Mouse (Mus musculus) gastrocnemius, postnatal 10 days (tissue): ENCODE measurements around the gene BC055324. TPM values are rescaled to one million over a fixed set of nuclear protein-coding genes. Genes with fewer than 3 reads are reported as not detected.
A peak's percentile ranks its signal among the peaks of the same experiment; 100 is the strongest.

ENCODE experiments used
- DNase-seq: peaks from one replicate; pipeline ENCODE4 v3.0.0; 2021; ENCODE audit warnings: mixed read lengths
- total RNA-seq, 2 experiments: library from RNA; stranded (reverse); gene quantifications; 2 replicates each; pipeline ENCODE4 v1.2.3; 2021

BC055324 gene
- total RNA-seq, 2 experiments from 2014 or later = 2.0 to 2.4 TPM

DNA sequence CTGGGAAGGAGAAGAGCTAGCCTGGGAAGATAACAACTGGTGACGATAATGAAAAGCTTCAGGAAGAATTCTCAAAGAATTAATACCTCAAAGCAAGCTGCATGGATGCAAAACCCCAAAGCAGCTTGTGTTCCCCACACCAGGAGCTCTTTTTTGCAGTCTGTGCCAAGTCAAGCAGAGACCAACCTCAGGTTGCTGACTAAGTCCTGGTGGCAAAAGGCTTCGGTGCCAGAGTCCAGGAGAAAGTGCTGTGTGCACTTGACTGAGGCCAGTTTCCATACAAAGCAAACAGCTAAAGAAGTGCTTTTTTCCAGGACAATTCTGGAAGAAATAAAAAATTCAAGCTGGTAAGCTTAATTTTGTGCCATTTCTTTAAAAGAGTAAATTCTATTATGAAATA, 41.2 kb downstream of the BC055324 start:
- no peak for DNase-seq

DNA sequence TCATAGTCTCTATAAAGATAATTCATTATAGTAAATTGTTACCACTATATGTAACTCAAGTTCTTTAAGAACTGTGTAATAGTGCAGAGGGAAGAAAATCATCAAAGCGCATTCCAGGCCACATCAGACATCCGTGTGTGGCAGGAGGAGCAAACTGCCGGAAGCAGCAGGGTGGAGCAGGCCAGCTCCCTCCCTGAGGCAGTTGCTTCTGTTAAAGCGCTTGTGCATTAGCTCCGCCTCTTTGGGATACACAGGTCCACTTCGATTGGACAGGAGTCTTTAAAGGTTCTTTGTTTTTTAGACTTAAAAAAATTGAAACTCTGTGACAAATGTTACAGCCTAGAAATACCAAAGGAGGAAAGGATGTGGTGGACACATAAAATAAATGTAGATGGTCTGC, 52.5 kb downstream of the BC055324 start:
- DNase-seq = no peak

DNA sequence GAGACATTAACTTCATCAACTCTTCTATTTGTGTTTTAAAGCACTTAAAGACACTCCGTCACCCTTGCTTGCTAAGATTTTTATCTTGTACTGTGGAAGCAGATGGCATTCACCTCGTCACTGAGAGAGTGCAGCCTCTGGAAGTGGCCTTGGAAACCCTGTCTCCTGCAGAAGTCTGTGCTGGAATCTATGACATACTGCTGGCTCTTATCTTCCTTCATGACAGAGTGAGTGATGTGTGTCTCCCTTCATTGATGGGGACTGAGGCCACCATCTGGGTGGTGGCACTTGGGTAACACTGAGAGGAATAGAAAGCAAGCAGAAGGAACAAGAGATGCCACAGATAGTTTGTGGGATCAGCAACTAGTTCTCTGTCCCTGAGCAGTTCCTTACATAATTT, 60.0 kb downstream of the BC055324 start:
- no peak for DNase-seq

DNA sequence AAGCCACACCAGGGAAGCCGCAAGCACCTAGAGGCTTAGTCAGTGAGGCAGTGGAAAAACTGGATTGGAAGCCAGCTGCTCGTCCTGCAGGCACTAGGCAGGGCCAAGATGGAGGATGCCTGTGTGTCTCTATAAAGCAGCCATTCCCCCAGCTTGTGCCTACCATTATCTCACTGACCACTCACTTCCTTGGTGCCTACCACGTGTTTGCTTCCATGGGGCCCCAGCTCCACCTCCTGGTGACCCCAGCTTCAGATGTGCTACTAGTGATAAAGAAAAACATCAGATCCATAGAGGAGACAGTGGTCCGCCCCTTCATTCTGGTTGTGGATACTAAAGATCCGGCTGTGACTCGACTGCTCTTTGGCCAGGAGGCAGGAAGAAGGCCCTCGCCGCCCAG, 62.8 kb downstream of the BC055324 start:
- no peak for DNase-seq

DNA sequence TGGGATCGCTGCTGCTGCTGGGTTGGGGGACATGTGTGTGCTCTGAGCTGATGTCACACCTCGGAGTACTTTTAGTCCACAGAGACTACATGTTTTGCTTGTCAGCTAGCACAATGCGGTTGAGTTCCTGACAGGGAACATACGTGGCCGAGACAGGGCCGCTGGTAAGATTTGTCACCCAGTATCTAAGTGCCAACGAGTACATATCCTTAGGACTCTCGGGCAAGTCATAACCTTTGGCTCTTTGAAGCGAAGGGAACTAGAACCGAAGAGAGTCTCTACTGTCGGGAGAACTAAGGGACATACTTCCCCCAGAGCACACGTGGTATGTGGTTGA, 64.2 kb downstream of the BC055324 start:
- no peak for DNase-seq

DNA sequence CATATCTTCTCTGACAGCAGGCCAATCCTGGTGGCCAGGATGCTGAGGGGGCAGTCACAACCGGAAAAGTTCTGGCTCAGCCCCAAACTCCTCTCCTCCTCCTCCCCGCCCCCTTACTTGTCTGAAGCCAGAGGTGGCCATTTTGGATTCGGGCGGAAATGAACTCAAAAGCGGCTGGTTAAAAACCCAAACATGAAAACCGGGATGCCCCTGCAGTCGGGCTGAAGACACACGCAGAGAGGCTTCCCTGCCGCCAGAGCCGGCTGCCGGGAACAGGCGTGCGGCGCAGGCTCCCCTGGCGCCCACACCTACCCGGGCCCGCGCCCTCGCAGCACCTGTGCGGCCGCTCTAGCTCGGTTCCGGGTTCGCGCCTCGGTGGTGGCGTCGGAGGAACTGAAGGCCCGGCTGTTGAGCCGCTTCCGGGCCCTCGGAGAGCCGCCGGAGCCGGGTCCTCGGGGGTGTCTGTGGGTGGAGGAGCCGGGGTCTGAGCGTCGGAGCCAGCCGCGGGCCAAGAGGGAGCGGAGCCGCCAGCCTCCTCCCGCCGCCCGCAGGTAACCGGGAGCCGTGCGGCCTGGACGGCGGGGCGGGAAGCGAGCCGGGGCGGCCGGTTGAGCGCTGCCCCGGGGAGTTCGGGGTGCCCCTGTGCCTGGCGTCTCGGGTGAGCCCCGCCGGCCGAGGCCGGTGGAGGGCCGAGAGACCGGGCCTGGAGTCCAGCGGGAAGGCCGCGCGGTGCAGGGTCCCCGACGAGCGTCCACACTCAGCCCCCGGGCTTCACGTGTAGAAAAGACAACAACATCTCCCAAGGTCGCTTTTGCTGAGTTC, 64.7 kb downstream of the BC055324 start:
- DNase-seq = peak; percentile 86

DNA sequence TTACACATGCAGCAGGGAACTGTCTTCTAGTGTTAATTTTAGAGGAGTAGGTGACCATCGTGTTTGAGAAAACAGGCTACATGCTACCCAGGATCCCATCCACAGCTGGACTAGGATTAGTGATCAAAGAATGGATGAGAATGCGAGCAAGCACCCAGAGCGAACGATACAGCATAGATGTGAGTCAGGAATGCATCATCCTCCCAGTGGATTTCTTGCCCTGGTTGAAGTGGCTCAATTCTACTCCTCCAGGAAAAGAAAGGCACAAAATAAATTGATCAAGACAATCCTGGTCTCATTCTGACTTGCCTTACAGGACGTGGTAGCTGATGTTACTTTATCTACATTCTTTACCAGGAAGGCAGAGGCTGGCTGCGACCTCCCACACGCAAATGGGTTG, 65.8 kb downstream of the BC055324 start, which contains the start of gene Scyl3:
TSS of gene Scyl3 (plus strand) at position 255 of the 400 bp plus-strand sequence.
- DNase-seq = no peak

DNA sequence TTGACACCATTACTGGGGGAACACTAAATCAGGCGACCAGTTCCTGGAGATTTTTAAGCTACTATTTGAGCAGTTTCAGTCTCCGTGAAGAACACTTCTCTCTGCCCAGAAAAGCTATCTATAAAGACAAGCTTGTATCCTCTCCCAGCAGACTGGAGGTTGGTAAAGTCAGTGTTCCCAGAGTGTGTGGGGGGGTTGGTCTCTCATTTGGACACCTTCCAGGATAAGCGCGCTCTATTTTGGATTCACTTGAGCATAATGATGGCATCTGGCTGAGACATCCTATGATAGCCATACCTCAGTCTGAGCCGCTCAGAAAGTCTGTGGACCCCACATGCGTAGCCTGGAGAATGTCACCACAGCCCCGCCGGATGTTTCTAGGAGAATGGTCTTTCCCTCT, 70.5 kb downstream of the BC055324 start:
- DNase-seq = no peak

DNA sequence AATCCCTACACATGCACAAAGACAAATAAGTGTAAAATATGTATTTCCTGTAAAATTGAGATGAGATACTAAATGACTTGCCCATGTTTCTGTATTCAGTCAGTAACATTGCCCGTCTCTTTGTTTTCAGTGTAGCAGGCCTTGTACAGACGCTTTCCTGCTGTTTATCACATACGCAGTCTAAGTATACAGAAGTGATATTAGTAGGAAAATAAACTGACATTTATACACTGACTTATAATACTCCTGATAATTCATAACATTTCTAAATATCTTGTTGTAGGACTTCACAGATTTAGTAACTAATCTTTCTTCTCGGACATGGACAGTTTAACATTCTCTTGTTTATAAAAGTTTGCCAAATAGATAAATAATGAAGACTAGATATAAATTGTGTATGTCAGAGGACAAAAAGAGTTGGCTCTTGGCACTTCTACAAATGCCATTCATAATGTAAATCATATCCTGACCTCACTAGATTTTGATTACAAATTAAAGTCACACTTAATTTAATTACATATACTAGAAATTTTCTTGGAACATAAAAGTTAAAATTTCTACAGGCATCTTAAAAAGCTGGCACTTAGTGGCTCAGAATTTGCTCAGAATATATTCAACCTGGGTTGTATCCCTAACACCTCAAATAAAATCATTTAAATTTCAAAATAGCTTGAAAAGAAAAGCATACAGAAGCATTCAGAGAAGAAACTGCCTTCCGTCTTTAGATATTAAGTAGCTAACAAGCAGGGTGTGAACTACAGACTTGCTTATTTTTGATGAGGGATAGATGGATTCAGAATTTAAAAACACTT, 77.0 kb downstream of the BC055324 start:
- no peak for DNase-seq

DNA sequence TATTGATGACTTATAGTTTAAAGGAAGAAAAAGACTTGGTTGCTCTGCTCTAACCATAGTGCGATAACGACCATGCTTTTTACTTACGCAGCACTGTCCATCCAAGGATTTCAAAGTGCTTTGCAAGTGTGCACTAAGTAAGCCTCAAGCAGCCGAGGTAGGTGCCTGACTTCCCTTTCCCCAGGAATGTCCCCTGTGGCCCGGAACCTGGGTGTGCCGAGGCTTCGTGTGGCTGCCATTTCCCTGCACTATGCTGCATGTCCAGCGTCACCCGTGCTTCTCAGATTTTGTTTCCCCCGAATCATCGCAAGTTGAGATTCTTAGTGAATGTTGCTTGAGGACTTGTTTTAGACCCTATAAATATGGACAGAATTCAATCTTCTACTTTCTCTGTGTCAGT, 82.6 kb downstream of the BC055324 start:
- DNase-seq = no peak

DNA sequence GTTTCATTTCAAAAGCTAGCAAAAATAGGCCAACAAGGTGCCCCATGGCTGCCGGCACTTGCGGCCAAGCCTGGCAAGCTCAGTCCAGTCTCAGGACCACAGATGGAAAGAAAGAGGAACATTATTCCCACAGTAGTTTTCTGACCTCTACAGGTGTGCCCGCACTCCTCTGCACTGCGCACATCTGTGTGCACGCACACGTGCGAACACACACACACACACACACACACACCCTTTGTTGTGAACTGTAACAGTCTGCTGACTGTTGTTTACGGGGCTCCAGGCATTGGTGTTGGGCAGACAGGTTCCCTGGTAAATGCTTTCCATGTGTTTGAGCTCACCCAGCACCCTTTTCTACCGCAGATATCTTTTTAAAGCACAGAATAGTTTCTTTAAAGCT, 83.8 kb downstream of the BC055324 start:
- no peak for DNase-seq

DNA sequence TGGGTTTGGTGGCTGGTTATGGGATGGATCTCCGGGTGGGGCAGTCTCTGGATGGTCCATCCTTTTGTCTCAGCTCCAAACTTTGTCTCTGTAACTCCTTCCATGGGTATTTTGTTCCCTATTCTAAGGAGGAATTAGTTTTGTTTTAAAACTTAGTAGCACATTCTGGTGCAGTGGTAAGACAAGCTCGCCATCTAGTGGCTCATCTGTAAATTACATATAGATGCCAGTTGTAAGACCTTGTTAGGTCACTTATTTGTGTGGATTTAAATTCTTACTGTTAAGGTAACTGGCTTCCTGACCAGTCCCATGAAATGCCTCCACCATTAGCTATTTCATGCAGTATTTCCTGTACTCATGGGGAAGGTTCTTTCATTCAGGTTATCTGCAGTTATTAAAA, 84.3 kb downstream of the BC055324 start:
- DNase-seq = no peak

DNA sequence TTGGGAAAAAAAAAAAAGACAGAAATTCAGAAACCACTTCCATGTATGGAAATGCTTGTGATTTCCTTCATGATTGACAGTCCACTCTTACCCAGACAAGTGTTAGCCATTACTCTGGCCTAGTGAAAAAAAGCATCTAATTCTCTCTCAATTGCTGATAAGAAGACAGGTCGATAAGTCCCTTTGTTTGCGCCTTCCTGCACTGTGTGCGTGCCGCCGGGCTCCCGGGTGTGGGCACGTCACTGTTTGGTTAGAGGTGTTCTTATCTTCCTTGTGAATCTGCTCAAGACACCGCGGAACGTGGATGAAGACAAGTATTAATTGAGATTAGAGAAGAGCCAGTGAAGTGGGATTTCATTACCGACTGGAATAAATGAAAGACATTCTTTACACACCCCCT, 86.2 kb downstream of the BC055324 start:
- no peak for DNase-seq

DNA sequence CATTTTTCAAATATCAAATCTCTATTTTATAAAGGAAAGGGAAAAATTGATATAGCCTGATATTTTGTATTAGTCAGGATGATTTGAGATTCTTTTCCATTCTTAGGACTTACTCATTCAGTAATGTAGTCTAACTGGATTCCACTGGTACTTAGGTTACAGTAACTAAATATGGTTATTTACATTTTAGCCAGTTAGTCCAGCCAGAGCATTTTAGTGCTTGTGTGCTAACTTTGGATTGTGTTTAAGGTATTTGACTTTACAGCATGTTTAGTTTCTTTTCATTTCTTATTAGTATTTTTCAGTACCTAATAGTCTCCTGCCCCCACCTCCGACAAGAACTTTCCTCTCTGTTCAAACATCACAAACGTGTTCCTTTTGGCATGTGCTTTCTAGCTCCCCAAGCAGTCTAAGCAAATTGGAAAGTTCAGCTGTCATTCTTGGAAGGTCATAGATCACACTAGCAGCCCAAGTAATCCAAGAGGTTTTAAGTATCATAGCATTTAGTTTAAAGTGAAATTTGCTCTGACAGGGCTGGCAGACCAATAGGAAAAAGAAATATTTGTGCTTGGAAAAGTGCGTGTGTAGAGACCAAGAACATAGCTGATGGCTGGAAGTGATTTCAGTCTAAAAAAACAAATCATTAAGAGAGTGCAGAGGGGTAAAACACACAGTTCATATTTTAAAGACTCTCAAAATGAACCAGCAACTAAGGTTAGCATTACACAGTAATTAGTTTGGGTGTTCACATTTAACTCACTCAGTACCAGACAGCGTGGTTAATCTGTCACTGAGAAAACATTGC, 87.4 kb downstream of the BC055324 start:
- no peak for DNase-seq

DNA sequence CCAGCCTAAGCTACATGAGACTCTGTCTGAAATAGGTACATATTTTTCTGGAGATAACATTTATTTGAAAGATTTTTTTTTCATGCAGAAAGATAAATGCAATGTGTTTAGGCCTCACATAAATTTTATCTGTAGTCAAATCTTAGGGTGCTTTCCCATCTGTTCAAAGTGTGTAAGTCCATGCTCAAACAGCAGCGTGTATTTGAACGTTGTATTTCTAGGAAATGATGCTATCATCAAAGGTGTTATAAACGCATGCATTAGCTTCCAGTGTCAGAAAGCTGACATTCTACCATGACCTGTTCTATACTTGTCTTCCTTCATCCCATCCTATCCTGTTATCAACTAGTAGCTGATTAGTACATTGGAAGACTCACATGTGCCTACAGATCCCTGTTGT, 91.2 kb downstream of the BC055324 start:
- DNase-seq = no peak

DNA sequence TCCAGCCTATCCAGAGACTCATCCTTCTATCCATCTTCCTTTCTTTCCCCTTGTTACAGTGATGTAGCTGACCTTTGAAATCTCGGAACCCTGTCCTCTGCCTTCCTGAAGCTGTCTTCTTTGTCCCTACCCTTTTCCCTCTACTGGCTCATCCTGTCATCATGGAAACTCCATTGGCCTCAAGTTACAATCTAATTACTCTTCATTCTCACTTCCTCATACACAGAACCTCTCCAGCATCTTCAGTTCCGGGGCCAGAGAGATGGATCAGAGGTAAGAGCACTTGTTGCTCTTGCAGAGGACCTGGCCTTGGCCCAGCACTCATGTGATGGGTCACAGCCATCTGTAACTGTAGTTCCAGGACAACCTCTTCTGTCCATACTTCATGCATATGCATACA, 94.4 kb downstream of the BC055324 start:
- no peak for DNase-seq

DNA sequence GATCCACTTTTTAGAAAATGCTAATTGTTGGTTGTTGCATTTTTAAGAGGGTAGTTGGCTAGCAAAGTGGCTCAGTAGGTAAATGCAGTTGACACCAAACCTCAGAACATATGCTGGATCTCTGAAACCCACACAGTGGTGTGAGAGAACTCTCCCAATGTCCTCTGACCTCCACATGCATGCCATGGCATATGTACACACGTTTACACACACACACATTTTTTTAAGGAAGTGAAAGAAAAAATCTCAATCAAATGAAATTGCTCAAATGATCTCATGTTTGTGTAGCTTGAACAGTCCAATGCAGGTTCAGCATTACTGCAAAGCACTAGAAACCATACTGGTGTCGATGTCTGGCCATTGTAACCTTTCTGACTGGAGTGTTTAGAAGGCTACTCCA, 95.0 kb downstream of the BC055324 start:
- no peak for DNase-seq

DNA sequence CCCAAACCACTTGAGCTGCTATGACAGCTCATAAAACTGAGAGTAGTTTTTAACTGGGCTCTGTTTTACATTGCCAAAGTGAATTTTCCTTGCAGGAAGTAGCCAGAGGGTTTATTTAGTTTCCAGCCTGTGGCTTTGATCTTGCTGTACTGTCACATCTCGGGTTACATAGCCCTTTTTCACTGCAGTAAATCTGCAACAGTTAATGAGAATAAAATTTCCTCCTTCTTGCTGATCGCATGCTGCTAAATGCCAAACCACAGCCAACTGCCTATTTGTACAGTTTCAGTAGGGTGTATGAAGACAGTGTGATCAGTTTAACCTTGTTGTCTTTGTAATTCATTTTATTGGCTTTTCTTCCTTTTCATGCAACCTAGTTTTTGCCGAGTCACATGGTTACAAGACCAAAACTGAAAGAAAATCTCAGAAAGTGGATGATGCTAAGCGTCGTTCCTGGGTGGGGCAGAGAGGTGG, 96.3 kb downstream of the BC055324 start:
- DNase-seq = no peak
